Mouse (Mus musculus) c-Kit-positive CD71-negative TER-119-negative erythroid progenitor cells, embryonic 14.5 days (primary cell): ENCODE measurements around the gene Gfra1.

ENCODE experiments used
- DNase-seq: peaks from one replicate; pipeline ENCODE4 v3.0.0-alpha.2; 2013; ENCODE audit warnings: low read depth

Gene Gfra1

GRCm38 (mm10) chr19:58391796-58392195 is 63.9 kb downstream of the Gfra1 start:
- no peak for DNase-seq

- no peak for DNase-seq
Observed at GRCm38 (mm10) chr19:58389466-58389865, 66.2 kb downstream of the Gfra1 start.

GRCm38 (mm10) chr19:58388851-58389447 is 66.8 kb downstream of the Gfra1 start:
- DNase-seq = no peak

DNA sequence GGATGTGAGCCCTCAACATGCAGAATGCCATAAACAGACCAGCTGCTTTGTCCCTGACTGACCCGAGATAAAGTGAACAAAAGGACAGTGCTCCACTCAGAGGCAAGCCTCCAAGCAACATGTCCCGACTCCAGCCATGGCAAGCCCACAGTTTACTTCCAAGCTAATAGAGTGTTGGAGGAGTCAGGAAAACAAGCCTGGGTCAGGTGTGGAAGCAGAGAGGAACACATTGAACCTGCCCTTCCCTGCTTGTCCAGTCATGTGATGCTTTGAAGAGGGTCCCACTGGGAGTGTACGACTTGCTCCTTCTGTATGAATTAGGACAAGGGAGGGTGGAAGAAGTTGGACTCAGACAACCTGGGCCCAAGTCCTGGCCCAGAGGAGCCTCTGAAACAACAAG is 72.4 kb downstream of the Gfra1 start:
- DNase-seq = no peak

DNA sequence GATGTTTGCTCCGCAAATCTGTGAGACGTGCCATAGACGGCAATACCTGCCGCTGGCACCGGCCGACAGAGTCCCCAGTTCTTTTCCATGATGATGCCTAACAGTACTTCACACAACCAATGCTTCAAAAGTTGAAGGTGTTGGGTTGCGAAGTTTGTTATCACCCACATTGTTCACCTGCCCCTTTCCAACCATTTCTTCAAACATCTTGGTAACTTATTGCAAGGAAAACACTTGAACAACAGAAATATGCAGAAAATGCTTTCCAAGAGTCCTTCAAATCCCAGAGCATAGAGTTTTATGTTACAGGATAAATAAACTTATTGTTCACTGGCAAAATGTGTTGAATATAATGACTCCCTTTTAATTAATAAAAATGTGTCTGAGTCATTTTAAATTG is 73.2 kb downstream of the Gfra1 start:
- no peak for DNase-seq

- DNase-seq = no peak
Observed at GRCm38 (mm10) chr19:58377969-58378368, 77.7 kb downstream of the Gfra1 start.

DNA sequence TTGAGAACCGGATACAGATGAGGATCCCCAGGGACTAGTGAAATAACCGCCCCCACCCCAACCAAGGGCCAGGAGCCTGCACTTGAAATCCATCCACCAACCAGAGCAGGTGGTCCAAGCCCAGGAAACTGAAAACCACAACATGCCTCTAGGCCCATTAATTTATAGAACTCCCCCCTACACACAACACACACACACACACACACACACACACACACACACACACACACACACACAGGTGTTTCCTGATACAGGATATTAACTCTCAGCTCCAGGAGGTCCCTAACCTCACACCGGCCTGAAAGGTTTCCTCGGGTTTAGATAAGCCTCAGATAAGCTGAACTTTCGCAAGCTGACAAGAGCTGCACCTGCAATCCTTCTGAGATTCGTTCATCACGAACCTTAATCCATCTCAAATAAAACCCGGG is 79.0 kb downstream of the Gfra1 start:
- DNase-seq = no peak

GRCm38 (mm10) chr19:58374648-58375047 is 81.1 kb downstream of the Gfra1 start:
- DNase-seq = no peak

GRCm38 (mm10) chr19:58374155-58374554 is 81.6 kb downstream of the Gfra1 start:
- DNase-seq = no peak

GRCm38 (mm10) chr19:58368513-58368912 is 87.2 kb downstream of the Gfra1 start:
- no peak for DNase-seq

GRCm38 (mm10) chr19:58364688-58365087 is 91.0 kb downstream of the Gfra1 start:
- no peak for DNase-seq

- no peak for DNase-seq
Observed at GRCm38 (mm10) chr19:58360982-58361381, 94.7 kb downstream of the Gfra1 start.

- DNase-seq = no peak
Observed at GRCm38 (mm10) chr19:58358063-58358462, 97.6 kb downstream of the Gfra1 start.

- no peak for DNase-seq
Observed at GRCm38 (mm10) chr19:58353953-58354352, 101.8 kb downstream of the Gfra1 start.

- DNase-seq = no peak
Observed at GRCm38 (mm10) chr19:58353260-58353870, 102.3 kb downstream of the Gfra1 start.

DNA sequence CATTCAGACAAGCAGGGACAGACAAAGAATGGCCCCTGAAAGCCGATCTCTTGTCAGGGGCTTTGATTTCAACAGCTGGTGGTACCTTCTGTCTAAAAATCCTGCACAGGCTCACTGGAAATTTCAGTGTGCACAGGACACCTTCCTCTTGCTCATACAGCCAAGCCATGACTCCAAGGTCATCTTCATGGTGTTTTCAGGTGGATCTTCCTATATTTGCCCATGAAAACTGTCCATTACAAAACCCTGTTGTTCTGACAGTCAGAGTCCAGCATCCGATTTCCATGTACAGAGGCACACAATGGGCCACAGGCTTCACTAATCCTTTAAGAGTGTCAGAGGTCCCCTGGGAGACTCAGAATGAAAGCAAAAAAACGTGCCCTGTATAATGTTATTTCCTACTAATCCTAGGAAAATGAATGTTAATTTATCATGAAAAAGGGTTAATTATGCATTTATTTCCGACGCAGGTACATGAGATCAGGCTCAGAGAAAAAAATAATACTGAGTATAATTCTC is 105.8 kb downstream of the Gfra1 start:
- no peak for DNase-seq

DNA sequence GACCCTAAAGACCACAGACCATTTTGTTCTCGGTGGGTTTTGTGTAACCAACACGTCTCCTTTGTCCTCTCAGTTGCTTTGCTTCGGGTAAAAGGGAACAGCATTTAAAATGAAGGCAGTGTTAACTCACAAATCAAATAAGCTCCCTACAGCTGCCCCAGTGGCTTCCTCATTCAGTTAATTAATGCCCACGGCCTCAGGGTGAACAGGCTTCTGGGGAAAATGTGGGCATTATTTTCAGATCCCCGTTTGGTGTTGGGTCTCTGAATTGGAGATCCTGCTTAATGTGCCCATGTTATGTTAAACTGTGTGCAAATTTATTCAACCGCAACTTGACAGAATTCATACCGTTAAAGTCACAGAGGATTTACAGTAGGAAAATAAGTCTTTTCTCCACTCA is 110.6 kb downstream of the Gfra1 start:
- no peak for DNase-seq

GRCm38 (mm10) chr19:58341351-58341750 is 114.4 kb downstream of the Gfra1 start:
- no peak for DNase-seq

GRCm38 (mm10) chr19:58340221-58340620 is 115.5 kb downstream of the Gfra1 start:
- no peak for DNase-seq

DNA sequence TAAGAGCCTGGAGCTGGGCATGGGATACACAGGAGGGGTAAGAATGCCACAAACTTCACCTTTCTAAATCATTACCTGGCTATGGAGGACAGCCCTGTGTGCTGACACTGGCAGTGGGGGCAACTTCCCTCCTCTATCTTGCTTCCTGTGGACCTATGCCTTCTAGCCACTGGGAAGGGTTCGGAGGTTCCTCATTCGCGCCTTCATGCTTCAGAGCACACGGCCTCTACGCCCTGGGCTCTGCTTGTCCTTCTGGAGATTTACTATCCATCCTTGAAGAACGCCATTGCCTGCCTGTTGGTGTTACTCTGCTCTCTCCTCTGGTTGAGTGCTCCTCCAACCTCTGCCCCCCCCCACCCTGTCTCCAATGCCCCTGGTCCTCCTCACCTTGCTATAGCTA is 118.9 kb downstream of the Gfra1 start:
- DNase-seq = no peak

DNA sequence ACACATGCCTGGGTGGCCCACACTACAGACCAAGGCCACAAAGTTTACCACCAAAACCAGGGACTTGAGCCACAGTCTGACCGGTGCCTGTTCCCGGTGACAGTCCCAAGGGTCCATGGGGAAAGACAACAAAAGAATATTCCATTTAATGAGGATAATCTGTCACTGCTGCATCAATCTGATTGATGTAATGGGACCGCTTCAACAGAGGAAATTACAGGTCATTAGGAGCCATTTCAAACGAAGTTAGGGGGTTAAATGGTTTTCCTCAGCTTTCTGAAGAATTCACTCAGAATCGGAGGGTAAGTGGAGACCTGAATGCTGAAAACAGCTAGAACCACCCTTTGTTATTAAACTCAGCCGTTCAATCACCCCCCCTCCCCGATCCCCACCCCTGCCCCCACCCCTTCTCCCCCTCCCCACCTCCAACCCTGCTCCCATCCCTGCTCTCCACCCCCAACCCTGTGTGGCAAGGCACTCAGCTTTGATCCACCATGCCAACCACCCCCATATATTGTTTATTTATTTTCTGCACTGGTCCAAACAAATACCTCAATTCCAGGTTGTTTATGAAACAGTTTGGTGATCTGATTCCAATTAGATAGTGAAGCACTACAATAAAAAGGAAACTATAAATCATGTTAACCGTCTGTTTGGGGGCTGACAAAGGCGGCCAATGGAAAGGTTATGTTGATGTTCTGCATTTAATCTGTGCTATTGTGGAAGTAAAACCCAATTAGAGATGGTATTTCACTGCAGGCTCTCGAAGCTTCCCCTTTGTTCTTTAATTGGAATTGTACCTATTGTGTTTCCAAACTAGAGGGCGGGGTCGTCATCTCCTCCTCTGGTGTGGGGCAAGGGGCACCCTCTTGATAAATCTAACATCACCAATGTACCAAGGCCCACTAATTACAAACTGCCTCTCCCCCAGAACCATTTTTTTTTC is 119.9 kb downstream of the Gfra1 start:
- DNase-seq = no peak

DNA sequence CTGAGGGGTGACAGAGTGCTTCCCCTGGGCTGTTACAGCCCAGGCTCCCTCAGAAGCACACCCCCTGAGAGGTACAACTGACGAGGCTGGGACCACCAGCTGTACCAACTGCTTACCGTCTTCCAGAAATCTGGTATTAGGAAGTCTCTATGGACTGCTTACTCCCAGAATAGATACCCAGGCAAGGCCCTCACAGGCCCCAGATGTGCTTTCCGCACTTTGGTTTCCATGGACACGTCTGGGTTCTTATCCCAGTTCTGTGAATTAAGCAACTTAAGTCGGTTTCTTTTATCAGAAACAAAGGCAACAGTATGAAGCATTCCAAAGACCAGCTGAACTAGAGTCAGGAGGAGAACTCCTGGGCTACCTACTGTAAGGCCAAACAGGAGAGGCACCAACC is 126.4 kb downstream of the Gfra1 start:
- DNase-seq = no peak

GRCm38 (mm10) chr19:58328014-58328413 is 127.7 kb downstream of the Gfra1 start:
- no peak for DNase-seq
